Mouse (Mus musculus): Measurements from ENCODE around the gene Ctsl.

DNA sequence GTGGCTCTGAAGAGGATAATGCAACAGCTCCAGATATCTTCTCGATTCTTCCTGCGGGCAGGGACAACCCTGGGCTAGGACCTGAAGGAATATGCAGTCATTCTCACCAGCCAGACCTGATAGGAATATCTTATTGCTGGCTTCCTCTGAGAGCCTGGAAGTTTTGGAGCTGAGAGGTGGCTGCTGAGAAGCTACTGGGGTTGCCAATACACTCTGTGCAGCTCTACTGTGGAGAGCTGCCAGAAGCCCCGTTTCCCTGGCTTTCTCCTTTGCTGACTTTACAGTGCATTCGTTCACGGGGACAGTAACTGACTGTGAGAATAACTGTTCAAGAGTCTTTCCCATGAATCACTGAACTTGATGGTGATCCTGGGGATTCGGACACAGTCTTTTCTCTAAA is 34.9 kb upstream of the Ctsl start:
- TF ChIP-seq CTCF (conservative IDR thresholded peaks at IDR 0.05; ENCODE audit: low read length) (no peak), NANOG (IDR thresholded peaks at IDR 0.05; ENCODE audit: borderline replicate concordance, low read length) (no peak), POU5F1 (IDR thresholded peaks at IDR 0.05; ENCODE audit: borderline replicate concordance, low read length) (no peak)

Data from E14TG2a.4 (cell line).